8 mouse cellular contexts compared by ENCODE assay signal in the genomic region with DNA sequence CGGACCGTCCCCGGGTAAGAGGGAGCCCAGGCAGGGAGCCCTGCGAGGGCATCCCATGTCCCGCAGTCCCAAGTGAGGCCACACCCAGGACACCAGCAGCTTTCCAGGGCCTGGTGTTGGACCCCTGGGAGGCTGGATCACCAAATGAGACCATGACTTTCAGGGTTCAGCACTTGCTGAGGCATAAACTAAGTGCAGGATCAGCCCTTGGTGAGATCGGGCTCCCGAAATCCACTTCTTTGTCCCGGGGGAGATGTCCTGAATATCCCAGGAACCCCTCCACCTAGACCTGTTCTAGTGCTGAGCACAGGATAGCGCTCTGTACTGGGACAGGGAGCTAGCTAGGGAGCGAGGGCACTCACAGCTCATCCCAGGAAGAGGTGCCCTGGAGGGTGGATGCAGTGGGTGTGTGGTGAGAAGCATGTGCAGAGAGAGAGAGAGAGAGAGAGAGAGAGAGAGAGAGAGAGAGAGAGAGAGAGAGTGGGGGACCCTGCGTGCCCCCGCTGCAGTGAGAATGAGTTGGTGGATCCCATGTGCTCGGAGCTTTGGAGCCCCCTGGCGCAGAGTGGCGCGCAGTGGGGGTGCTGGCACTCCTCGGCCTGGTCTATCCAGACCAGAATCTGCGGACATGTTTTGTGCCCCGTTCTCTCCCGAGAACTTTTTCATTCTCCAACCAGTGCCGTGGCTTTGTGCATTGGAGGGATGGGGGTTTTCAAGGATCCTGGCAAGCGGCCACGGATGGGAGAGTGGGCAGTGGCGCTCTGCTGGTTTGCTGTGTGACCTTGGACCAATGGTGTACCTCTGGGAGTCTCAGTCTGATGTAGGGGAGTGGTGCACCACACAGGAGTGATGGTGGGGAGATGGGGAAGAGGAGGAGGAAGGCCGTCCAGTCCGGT.
A peak's percentile ranks its signal among the peaks of the same experiment; 100 is the strongest.
DNase-seq lines count a peak whose midpoint lies in the region; ATAC-seq and TF ChIP-seq lines count a peak whose summit lies in the region.

No protein-coding gene starts in this region.

- no peak for TF ChIP-seq CTCF in liver, postnatal 0 days (IDR thresholded peaks at IDR 0.05; ENCODE audit: low read depth)

- peak overlapping the region; percentile 64 for H3K9ac ChIP-seq in heart, embryonic 14.5 days (ENCODE audit: low read length)
- H3K9ac ChIP-seq in forebrain, embryonic 13.5 days: peak overlapping the region; percentile 76
- no peak overlapping the region for H3K9ac ChIP-seq in liver, postnatal 0 days (replicated peaks)

- H3K27ac ChIP-seq in heart, embryonic 14.5 days (replicated peaks in 1 of 2; ENCODE audit: control insufficient read depth in 1 of 2, insufficient read depth in 1 of 2, low read depth in 2 of 2, low read length in 2 of 2): no peak overlapping the region
- no peak overlapping the region; the same call in 1 of the 2 replicates for H3K27ac ChIP-seq in forebrain, embryonic 13.5 days
- H3K27ac ChIP-seq in liver, postnatal 0 days (ENCODE audit: low read depth): no peak overlapping the region

- 15% methylated on average over 26 of the region's 26 CpGs for WGBS in heart, embryonic 14.5 days
- WGBS in forebrain, embryonic 13.5 days: 11% methylated on average over 26 of the region's 26 CpGs
- 21% methylated on average over 25 of the region's 26 CpGs for WGBS in liver, postnatal 0 days (ENCODE audit: insufficient replicate concordance)

- ATAC-seq in heart, embryonic 14.5 days (ENCODE audit: insufficient number of reproducible peaks, insufficient read depth, low FRiP score, low read depth): no peak
- peak; percentile 41 for ATAC-seq in forebrain, embryonic 13.5 days
- ATAC-seq in liver, postnatal 0 days: no peak

- no peak for DNase-seq in heart, adult 18-20 months
- peak; percentile 12 for DNase-seq in Muller cell, postnatal 12 days (ENCODE audit: inconsistent ontology term)
- no peak for DNase-seq in liver, postnatal 0 days
- DNase-seq in left cerebral cortex, adult 11 months (ENCODE audit: low spot score): no peak
- no peak for DNase-seq in thymus, adult 18-20 months
- no peak for DNase-seq in adrenal gland, postnatal 4 days (ENCODE audit: low spot score in 2 of 2)

- H3K4me3 ChIP-seq in heart, embryonic 14.5 days (ENCODE audit: control insufficient read depth in 1 of 2, insufficient read depth in 1 of 2, low read depth in 1 of 2, low read length in 2 of 2): peak overlapping the region; percentile 51 to 52
- peak overlapping the region; percentile 61 for H3K4me3 ChIP-seq in forebrain, embryonic 13.5 days
- peak overlapping the region; percentile 24 for H3K4me3 ChIP-seq in liver, postnatal 0 days (ENCODE audit: low read depth, low read length)

- peaks cover 85% of the 10 kb centered on the region for H3K27me3 ChIP-seq in heart, embryonic 14.5 days (ENCODE audit: control insufficient read depth, insufficient read depth, low read length)
- H3K27me3 ChIP-seq in forebrain, embryonic 13.5 days: peaks cover 56% of the 10 kb centered on the region
- peaks cover 40% of the 10 kb centered on the region for H3K27me3 ChIP-seq in liver, postnatal 0 days (ENCODE audit: insufficient read depth, low read length)

- TF ChIP-seq EP300 in liver, postnatal 0 days (IDR thresholded peaks at IDR 0.05; ENCODE audit: low read depth): no peak

- no peaks in the 10 kb centered on the region for H3K36me3 ChIP-seq in heart, embryonic 14.5 days (ENCODE audit: control insufficient read depth, insufficient read depth, low read length)
- H3K36me3 ChIP-seq in forebrain, embryonic 13.5 days (ENCODE audit: poor library complexity, severe bottlenecking): no peaks in the 10 kb centered on the region
- H3K36me3 ChIP-seq in liver, postnatal 0 days (replicated peaks; ENCODE audit: insufficient read depth, low read length): no peaks in the 10 kb centered on the region

- H3K4me1 ChIP-seq in heart, embryonic 14.5 days (ENCODE audit: control insufficient read depth in 2 of 2, insufficient read depth in 2 of 2, low read length in 2 of 2): peaks cover 11 to 21% of the 10 kb centered on the region in 2 experiments; a peak in 3 of 4 replicates
- peaks cover 46% of the 10 kb centered on the region for H3K4me1 ChIP-seq in forebrain, embryonic 13.5 days
- peaks cover 9% of the 10 kb centered on the region for H3K4me1 ChIP-seq in liver, postnatal 0 days (ENCODE audit: insufficient read depth)

- no peaks in the 10 kb centered on the region for H3K9me3 ChIP-seq in heart, embryonic 14.5 days (ENCODE audit: control insufficient read depth, low read length)
- no peaks in the 10 kb centered on the region for H3K9me3 ChIP-seq in forebrain, embryonic 13.5 days (replicated peaks)
- no peaks in the 10 kb centered on the region for H3K9me3 ChIP-seq in liver, postnatal 0 days (ENCODE audit: low read length)

- H3K4me2 ChIP-seq in heart, embryonic 14.5 days (ENCODE audit: low read length): peak overlapping the region; percentile 97
- H3K4me2 ChIP-seq in forebrain, embryonic 13.5 days: peak overlapping the region; percentile 99
- H3K4me2 ChIP-seq in liver, postnatal 0 days (ENCODE audit: low read depth, low read length): peak overlapping the region; percentile 65
